22 mouse cellular contexts compared by ENCODE assay signal in the genomic region with DNA sequence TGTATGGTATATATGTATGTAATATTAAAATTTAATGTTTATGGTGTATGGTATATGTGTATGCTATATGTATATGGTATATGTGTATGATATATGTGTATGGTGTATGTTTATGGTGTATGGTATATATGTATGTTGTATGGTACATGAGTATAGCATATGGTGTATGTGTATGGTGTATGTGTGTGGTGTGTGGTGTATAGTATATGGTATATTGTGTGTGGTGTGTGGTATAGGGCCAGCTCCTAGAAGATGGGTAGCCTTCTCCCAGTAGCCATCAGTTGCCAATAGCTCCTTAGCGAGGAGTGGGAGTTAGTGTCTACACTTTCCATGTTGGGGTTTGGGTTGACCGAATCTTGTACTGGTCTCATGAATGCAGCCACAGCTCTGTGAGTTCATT.
"Had no signal": no experiment of that assay in that cellular context is flagged by ENCODE, and none has a peak within 500 bp of the region (broad histone marks: within the 10 kb centered on the region; RNA-seq: fewer than 3 reads in every experiment).

No protein-coding gene starts in this region.

- H3K27ac ChIP-seq: hindbrain, embryonic 12.5 days; hindbrain, embryonic 15.5 days; intestine, embryonic 15.5 days; layer of hippocampus, adult 2 months; left cerebral cortex, adult 2 months; liver, embryonic 13.5 days; liver, embryonic 15.5 days had no signal

- H3K4me3 ChIP-seq: heart, embryonic 12.5 days; hindbrain, embryonic 12.5 days; hindbrain, embryonic 15.5 days; intestine, embryonic 15.5 days; layer of hippocampus, adult 2 months; left cerebral cortex, adult 2 months; liver, embryonic 13.5 days; liver, embryonic 15.5 days had no signal

- ATAC-seq: inflammation-experienced regulatory T-cells, adult 6 months; intestine, embryonic 15.5 days; intestine, postnatal 0 days; liver, postnatal 0 days had no signal

- H3K9me3 ChIP-seq: heart, embryonic 12.5 days; hindbrain, embryonic 12.5 days; hindbrain, embryonic 15.5 days; intestine, embryonic 15.5 days; liver, embryonic 13.5 days; liver, embryonic 15.5 days had no signal

- H3K4me2 ChIP-seq: heart, embryonic 12.5 days; hindbrain, embryonic 12.5 days; hindbrain, embryonic 15.5 days; intestine, embryonic 15.5 days; liver, embryonic 11.5 days; liver, embryonic 13.5 days; liver, embryonic 15.5 days had no signal

- H3K4me1 ChIP-seq: heart, embryonic 12.5 days; hindbrain, embryonic 12.5 days; hindbrain, embryonic 15.5 days; intestine, embryonic 15.5 days; liver, embryonic 13.5 days; liver, embryonic 15.5 days had no signal

- DNase-seq: gastrocnemius, postnatal 25 days; heart, adult 18-20 months; heart, postnatal 10 days; heart, postnatal 4 days; kidney, adult 18-20 months; kidney, adult 8-10 months; kidney, postnatal 10 days; kidney, postnatal 25 days; kidney, postnatal 4 days; liver; liver, embryonic 13.5 days; liver, postnatal 0 days had no signal

- H3K36me3 ChIP-seq: intestine, embryonic 15.5 days had no signal

- H3K27me3 ChIP-seq: heart, embryonic 12.5 days; hindbrain, embryonic 12.5 days; hindbrain, embryonic 15.5 days; intestine, embryonic 15.5 days; liver, embryonic 13.5 days; liver, embryonic 15.5 days had no signal

- H3K9ac ChIP-seq: heart, embryonic 12.5 days; hindbrain, embryonic 12.5 days; hindbrain, embryonic 15.5 days; intestine, embryonic 15.5 days; liver, embryonic 13.5 days; liver, embryonic 15.5 days; liver, postnatal 0 days had no signal
